Mouse (Mus musculus): ENCODE measurements around the gene Paqr8. TPM values are rescaled to one million over a fixed set of nuclear protein-coding genes. Genes with fewer than 3 reads are reported as not detected.
A peak's percentile ranks its signal among the peaks of the same experiment; 100 is the strongest.

The Paqr8 gene
- polyA plus RNA-seq, 1 experiment from 2014 or later: 5.7 TPM

- no peak overlapping the region for H3K9ac ChIP-seq
- no peaks in the 10 kb centered on the region for H3K27me3 ChIP-seq
- no peaks in the 10 kb centered on the region for H3K9me3 ChIP-seq
- H3K4me1 ChIP-seq: no peaks in the 10 kb centered on the region
- H3K4me3 ChIP-seq: no peak overlapping the region
- WGBS: 84% methylated on average over 4 of the region's 4 CpGs
- no peak overlapping the region for H3K27ac ChIP-seq
- no peak overlapping the region for H3K4me2 ChIP-seq
- ATAC-seq (ENCODE audit: insufficient number of reproducible peaks, low FRiP score, low TSS enrichment, low read depth): no peak
- H3K36me3 ChIP-seq: no peaks in the 10 kb centered on the region
Observed at GRCm38 (mm10) chr1:20879361-20879760, 11.0 kb upstream of the Paqr8 start.

- Histone ChIP-seq H3K27ac (no peak overlapping the region), H3K9me3 (no peaks in the 10 kb centered on the region), H3K36me3 (no peaks in the 10 kb centered on the region), H3K9ac (no peak overlapping the region), H3K4me3 (no peak overlapping the region), H3K27me3 (no peaks in the 10 kb centered on the region), H3K4me2 (no peak overlapping the region), H3K4me1 (no peaks in the 10 kb centered on the region)
- no peak for ATAC-seq (ENCODE audit: insufficient number of reproducible peaks, low FRiP score, low TSS enrichment, low read depth)
- WGBS: 79% methylated on average over 4 of the region's 4 CpGs
Observed at GRCm38 (mm10) chr1:20883079-20883478, 7.3 kb upstream of the Paqr8 start.

DNA sequence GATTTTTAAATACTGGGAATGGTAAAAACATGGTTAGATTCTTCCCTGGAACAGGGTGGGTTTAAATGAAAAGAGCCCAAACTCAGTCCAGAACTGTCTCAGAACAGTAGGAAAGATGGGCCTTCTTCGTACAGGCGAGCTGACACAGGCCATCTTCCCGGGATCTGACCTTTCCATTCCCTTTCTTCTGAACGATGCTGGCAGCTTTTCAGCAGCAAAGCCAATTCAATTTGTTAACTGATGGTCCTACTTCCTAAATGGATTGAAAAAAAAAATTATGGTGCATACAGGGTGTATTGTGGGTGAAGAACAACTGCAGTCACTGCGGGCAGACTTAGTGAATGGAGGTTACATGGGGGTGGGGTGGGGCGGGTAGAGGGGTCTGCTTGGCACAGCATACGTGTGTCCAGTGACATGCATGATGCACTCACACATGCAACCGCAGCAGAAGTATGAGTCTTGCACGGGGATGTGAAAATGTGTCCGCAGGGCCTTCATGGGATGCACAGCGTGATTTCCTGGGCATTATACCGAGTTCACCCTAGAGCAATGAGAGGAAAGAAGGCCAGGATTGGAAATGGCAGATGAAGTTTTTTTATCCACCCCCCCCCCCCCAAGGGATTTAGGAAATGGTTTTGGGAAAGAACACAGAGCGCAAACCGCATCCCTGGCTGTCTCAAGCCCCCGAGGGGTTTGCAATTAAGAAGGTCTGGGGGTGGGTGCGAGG is 566 bp upstream of the Paqr8 start:
- H3K9ac ChIP-seq: peak overlapping the region; percentile 62; the same call in 1 of the 2 replicates
- H3K9me3 ChIP-seq: no peaks in the 10 kb centered on the region
- H3K27ac ChIP-seq: peak overlapping the region; percentile 85
- H3K4me2 ChIP-seq: peak overlapping the region; percentile 89
- peak overlapping the region; percentile 69 for H3K4me3 ChIP-seq
- no peaks in the 10 kb centered on the region for H3K36me3 ChIP-seq
- H3K4me1 ChIP-seq: peaks cover 11% of the 10 kb centered on the region
- no peak for ATAC-seq (ENCODE audit: insufficient number of reproducible peaks, low FRiP score, low TSS enrichment, low read depth)
- no peaks in the 10 kb centered on the region for H3K27me3 ChIP-seq
- 23% methylated on average over 16 of the region's 16 CpGs for WGBS

DNA sequence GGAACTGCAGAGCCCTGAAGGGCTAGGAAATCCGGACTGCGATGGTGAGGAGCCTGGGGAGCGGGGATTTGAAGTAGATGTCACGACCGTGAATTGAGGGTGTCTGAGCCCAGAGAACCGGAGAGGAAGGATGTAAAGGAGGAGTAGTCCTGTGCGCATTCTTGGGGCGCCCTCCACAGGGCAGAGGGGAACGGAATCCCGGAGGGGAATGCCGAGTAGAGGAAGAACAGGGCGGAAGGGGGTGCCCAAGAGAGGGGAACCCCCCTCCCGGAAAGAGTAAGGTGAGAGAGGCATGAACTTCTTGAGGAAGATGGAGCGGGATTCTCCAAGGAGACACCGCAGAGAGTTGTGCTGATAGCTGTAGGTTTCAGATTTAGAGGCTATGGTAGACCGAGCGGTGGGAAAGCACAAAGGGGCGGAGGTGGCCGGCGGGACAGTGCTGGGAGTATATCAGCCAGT is 564 bp downstream of the Paqr8 start:
- ATAC-seq (ENCODE audit: insufficient number of reproducible peaks, low FRiP score, low TSS enrichment, low read depth): peak; percentile 67; the same call in 1 of the 2 replicates
- peak overlapping the region; percentile 85 for H3K27ac ChIP-seq
- no peaks in the 10 kb centered on the region for H3K36me3 ChIP-seq
- H3K4me2 ChIP-seq: peak overlapping the region; percentile 89
- peak overlapping the region; percentile 62 for H3K9ac ChIP-seq
- peak overlapping the region; percentile 69 for H3K4me3 ChIP-seq
- H3K9me3 ChIP-seq: no peaks in the 10 kb centered on the region
- WGBS: 1% methylated on average over 20 of the region's 20 CpGs
- peaks cover 11% of the 10 kb centered on the region for H3K4me1 ChIP-seq
- H3K27me3 ChIP-seq: no peaks in the 10 kb centered on the region

DNA sequence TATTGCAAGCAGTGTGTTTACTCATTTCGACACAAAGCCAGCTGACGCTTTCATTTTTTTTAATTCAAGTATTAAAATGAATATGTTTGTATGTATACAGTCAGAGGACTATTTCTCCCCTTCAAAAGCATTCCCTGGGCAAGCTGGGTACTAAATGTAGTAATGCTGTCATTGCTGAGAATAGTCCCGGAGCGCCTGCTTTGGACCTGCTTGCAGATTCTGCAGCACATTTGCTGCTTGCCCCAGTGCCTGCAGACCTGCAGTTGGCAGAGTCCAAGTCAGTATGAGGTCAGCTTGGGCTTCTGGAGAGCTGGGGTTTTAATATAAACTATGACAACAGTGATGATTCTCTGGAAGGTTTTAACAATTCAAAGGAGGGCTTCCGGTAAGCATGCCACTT is 2.7 kb downstream of the Paqr8 start:
- no peaks in the 10 kb centered on the region for H3K27me3 ChIP-seq
- no peaks in the 10 kb centered on the region for H3K9me3 ChIP-seq
- H3K4me1 ChIP-seq: peaks cover 11% of the 10 kb centered on the region
- no peak overlapping the region for H3K27ac ChIP-seq
- no peaks in the 10 kb centered on the region for H3K36me3 ChIP-seq
- no peak overlapping the region for H3K4me3 ChIP-seq
- no peak for ATAC-seq (ENCODE audit: insufficient number of reproducible peaks, low FRiP score, low TSS enrichment, low read depth)
- 83% methylated on average over 5 of the region's 5 CpGs for WGBS
- no peak overlapping the region for H3K9ac ChIP-seq
- H3K4me2 ChIP-seq: no peak overlapping the region

GRCm38 (mm10) chr1:20898391-20898790 is 8.0 kb downstream of the Paqr8 start:
- H3K9me3 ChIP-seq: no peaks in the 10 kb centered on the region
- H3K4me1 ChIP-seq: no peaks in the 10 kb centered on the region
- no peak overlapping the region for H3K9ac ChIP-seq
- H3K4me3 ChIP-seq: no peak overlapping the region
- H3K4me2 ChIP-seq: no peak overlapping the region
- H3K27ac ChIP-seq: no peak overlapping the region
- no peaks in the 10 kb centered on the region for H3K27me3 ChIP-seq
- 52% methylated on average over 9 of the region's 9 CpGs for WGBS
- no peak for ATAC-seq (ENCODE audit: insufficient number of reproducible peaks, low FRiP score, low TSS enrichment, low read depth)
- no peaks in the 10 kb centered on the region for H3K36me3 ChIP-seq

DNA sequence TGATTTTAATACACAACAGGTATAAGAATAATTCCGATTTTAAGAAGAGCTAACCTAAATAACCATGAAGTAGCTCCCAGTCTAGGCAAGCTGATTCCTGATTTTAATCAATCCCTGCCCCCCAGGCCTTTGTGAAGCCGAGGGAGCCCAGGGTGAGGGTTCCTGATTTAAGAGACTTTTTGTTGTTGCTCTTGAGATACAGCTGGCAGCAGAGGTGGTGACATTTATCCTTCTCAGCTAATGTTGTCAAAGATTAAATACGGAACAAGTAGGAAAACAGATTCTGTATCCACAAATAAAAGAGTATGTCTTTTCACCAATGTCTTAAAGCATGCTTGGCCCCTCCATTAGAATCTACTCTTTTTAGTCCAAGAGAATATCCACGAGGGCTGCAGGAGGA is 9.9 kb downstream of the Paqr8 start:
- ATAC-seq (ENCODE audit: insufficient number of reproducible peaks, low FRiP score, low TSS enrichment, low read depth): no peak
- H3K36me3 ChIP-seq: no peaks in the 10 kb centered on the region
- no peaks in the 10 kb centered on the region for H3K27me3 ChIP-seq
- no peak overlapping the region for H3K9ac ChIP-seq
- WGBS: 54% methylated on average over 4 of the region's 4 CpGs
- H3K9me3 ChIP-seq: no peaks in the 10 kb centered on the region
- no peak overlapping the region for H3K4me2 ChIP-seq
- no peak overlapping the region for H3K4me3 ChIP-seq
- no peak overlapping the region for H3K27ac ChIP-seq
- H3K4me1 ChIP-seq: no peaks in the 10 kb centered on the region

DNA sequence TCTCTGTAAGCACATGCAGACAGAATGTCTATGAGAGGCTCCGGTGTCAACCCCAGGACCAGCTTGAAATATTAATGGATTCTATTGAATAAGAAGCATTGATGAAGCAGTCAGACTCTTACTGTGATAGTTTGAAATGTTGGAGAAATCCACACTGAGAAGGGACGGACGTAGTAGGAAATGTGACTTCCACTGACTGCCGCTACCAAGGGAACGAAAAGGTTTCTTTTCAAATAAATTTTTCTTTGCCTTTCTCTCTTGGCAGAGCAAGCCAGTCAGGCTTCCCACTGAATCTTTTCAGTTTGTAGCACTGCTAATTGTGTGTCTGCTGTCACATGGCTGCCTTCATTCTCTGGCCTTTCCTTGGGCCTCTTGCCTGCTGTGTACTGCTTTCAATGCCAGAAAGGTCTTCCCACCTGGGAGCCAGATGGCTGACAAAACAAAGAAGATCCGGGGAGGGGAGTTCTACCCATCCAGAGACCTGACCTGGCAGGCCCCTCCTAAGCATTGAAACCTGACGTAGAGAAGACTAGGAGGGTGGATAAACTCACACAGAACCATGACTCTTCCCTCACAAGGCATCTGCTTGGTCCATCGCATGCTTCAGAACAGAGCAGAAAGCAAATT is 15.2 kb downstream of the Paqr8 start:
- no peak for ATAC-seq (ENCODE audit: insufficient number of reproducible peaks, low FRiP score, low TSS enrichment, low read depth)
- WGBS: 86% methylated on average over 8 of the region's 8 CpGs
- H3K27ac ChIP-seq: no peak overlapping the region
- H3K4me3 ChIP-seq: no peak overlapping the region
- no peak overlapping the region for H3K4me2 ChIP-seq
- no peaks in the 10 kb centered on the region for H3K36me3 ChIP-seq
- H3K27me3 ChIP-seq: no peaks in the 10 kb centered on the region
- H3K4me1 ChIP-seq: no peaks in the 10 kb centered on the region
- H3K9ac ChIP-seq: no peak overlapping the region
- no peaks in the 10 kb centered on the region for H3K9me3 ChIP-seq

DNA sequence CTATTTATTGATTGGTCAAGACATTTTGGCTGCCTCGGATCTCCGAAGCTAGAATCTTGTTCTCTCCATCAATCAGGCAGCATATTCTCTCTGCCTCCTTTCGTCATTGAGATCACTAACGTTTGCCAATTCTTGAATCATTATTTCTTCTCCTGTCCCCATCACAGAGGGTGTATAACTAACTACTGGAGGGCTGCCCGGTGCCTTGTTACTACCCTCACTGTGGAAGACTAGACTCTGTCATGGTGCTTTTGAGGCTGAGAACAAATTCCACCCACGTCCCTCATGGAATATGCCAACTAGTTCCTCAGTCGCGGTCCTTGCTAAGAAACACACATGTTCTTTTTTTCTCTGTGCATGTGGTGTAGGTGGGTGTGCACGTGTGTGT is 15.7 kb downstream of the Paqr8 start:
- no peak overlapping the region for H3K4me2 ChIP-seq
- H3K4me1 ChIP-seq: no peaks in the 10 kb centered on the region
- no peak for ATAC-seq (ENCODE audit: insufficient number of reproducible peaks, low FRiP score, low TSS enrichment, low read depth)
- H3K9me3 ChIP-seq: no peaks in the 10 kb centered on the region
- H3K4me3 ChIP-seq: no peak overlapping the region
- 87% methylated on average over 9 of the region's 9 CpGs for WGBS
- H3K36me3 ChIP-seq: no peaks in the 10 kb centered on the region
- H3K27me3 ChIP-seq: no peaks in the 10 kb centered on the region
- no peak overlapping the region for H3K9ac ChIP-seq
- no peak overlapping the region for H3K27ac ChIP-seq

DNA sequence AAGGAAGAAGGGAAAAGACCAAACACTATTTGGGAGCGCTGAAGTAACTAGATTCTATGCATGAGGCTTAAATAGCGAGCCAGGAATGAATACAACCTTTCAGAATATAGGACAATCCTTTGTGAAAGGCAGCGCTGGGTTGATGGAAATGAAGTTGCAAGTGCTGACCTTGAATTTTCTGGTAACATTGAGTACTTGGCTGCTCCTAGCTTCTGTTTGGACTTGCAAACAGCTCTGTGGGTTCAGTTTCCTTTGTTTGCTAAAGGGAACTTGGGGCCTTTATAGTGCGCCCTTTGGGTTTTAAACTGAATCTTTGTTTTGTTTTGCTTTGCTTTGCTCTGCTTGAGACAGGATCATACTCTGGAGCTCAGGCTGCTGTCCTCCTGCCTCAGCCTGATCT is 18.1 kb downstream of the Paqr8 start:
- Histone ChIP-seq H3K4me2 (no peak overlapping the region), H3K4me1 (peaks cover 3% of the 10 kb centered on the region; the same call in 1 of the 2 replicates), H3K4me3 (no peak overlapping the region), H3K36me3 (no peaks in the 10 kb centered on the region), H3K9ac (no peak overlapping the region), H3K27ac (no peak overlapping the region), H3K27me3 (no peaks in the 10 kb centered on the region), H3K9me3 (no peaks in the 10 kb centered on the region)
- ATAC-seq (ENCODE audit: insufficient number of reproducible peaks, low FRiP score, low TSS enrichment, low read depth): no peak
- WGBS: 64% methylated on average over 4 of the region's 4 CpGs

GRCm38 (mm10) chr1:20912115-20912514 is 21.7 kb downstream of the Paqr8 start:
- no peaks in the 10 kb centered on the region for H3K9me3 ChIP-seq
- no peak for ATAC-seq (ENCODE audit: insufficient number of reproducible peaks, low FRiP score, low TSS enrichment, low read depth)
- H3K9ac ChIP-seq: no peak overlapping the region
- no peak overlapping the region for H3K4me3 ChIP-seq
- no peak overlapping the region for H3K4me2 ChIP-seq
- H3K27ac ChIP-seq: no peak overlapping the region
- 50% methylated on average over 2 of the region's 2 CpGs for WGBS
- H3K4me1 ChIP-seq: peaks cover 3% of the 10 kb centered on the region; the same call in 1 of the 2 replicates
- no peaks in the 10 kb centered on the region for H3K36me3 ChIP-seq
- H3K27me3 ChIP-seq: no peaks in the 10 kb centered on the region

DNA sequence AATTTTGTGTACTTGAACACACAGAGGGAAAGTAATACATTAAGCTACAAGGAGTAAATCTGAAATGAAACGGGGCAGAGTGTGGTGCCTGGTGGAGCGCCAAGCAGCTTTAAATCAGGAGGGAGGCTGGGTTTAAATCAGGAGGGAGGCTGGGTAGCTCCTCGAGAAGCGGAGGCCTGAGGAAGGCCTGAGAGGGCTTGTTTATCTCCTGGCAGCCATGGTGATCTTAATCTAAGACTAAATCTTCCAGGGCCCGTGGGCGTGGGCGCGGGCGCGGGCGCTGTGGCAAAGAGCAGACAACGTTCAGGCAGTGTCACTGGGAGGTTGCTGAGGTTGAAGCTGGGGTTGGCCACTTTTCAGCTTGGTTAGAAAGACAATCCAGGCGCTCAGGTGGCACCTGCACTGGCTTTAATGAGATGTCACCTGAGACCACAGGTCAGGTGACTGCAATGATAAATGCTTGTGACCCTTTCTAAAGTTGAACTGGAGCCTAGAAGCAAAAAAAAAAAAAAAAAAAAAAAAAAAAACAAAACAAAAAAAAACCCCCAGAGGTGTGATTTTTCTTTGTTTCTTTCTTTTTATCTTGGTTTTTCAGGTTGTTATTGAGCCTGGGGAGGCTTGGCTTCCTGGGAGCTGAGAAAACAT is 22.2 kb downstream of the Paqr8 start:
- H3K27ac ChIP-seq: no peak overlapping the region
- no peaks in the 10 kb centered on the region for H3K36me3 ChIP-seq
- no peaks in the 10 kb centered on the region for H3K27me3 ChIP-seq
- 55% methylated on average over 13 of the region's 13 CpGs for WGBS
- H3K4me3 ChIP-seq: no peak overlapping the region
- H3K4me2 ChIP-seq: no peak overlapping the region
- H3K4me1 ChIP-seq: peaks cover 3% of the 10 kb centered on the region; the same call in 1 of the 2 replicates
- no peak overlapping the region for H3K9ac ChIP-seq
- H3K9me3 ChIP-seq: no peaks in the 10 kb centered on the region
- ATAC-seq (ENCODE audit: insufficient number of reproducible peaks, low FRiP score, low TSS enrichment, low read depth): no peak
